Comparison of ENCODE assay signal across 26 mouse cellular contexts in the genomic region with DNA sequence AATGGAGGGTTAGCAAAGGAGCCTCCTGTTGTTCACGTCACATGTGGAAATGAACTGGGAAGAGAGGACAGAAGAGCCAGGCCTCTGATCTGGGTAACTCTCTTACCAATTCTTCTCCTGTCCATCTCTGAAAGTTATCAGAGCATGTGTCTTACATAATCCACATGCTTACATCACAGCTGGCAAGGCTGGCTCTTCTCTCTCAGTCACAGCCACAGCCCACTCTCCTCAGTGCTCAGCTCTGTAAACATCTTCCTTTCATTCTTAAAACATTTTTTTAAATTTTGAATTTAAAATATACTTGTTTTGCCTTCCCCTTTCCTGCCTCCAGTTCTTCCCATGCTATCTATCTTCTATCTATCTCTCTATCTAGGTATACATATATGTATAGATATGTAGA.
A peak's percentile ranks its signal among the peaks of the same experiment; 100 is the strongest.
DNase-seq lines count a peak whose midpoint lies in the region; ATAC-seq and TF ChIP-seq lines count a peak whose summit lies in the region.
"Had no signal": no experiment of that assay in that cellular context is flagged by ENCODE, and none has a peak within 500 bp of the region (broad histone marks: within the 10 kb centered on the region; RNA-seq: fewer than 3 reads in every experiment).

No protein-coding gene starts in this region.

- H3K4me2 ChIP-seq in liver, embryonic 12.5 days = no peak overlapping the region
- H3K4me2 ChIP-seq in kidney, embryonic 15.5 days = no peak overlapping the region
- H3K4me2 ChIP-seq in forebrain, embryonic 16.5 days (ENCODE audit: low read length) = no peak overlapping the region
- H3K4me2 ChIP-seq: embryonic facial prominence, embryonic 13.5 days; embryonic facial prominence, embryonic 15.5 days; forebrain, embryonic 12.5 days had no signal

- no peaks in the 10 kb centered on the region for H3K36me3 ChIP-seq in liver, adult 2 months (ENCODE audit: control insufficient read depth, insufficient read depth, low read length)
- H3K36me3 ChIP-seq in liver, embryonic 12.5 days = no peaks in the 10 kb centered on the region
- H3K36me3 ChIP-seq in kidney, embryonic 15.5 days = no peaks in the 10 kb centered on the region
- no peaks in the 10 kb centered on the region for H3K36me3 ChIP-seq in forebrain, embryonic 16.5 days (ENCODE audit: control insufficient read depth, insufficient read depth)
- H3K36me3 ChIP-seq: embryonic facial prominence, embryonic 13.5 days; embryonic facial prominence, embryonic 15.5 days; forebrain, embryonic 10.5 days; forebrain, embryonic 12.5 days had no signal

- no peaks in the 10 kb centered on the region for H3K79me2 ChIP-seq in liver, adult 2 months (ENCODE audit: control insufficient read depth, insufficient read depth, low read length)

- no peaks in the 10 kb centered on the region for H3K27me3 ChIP-seq in liver, adult 2 months (ENCODE audit: control insufficient read depth, insufficient read depth, low read length)
- no peaks in the 10 kb centered on the region for H3K27me3 ChIP-seq in liver, embryonic 12.5 days (replicated peaks)
- H3K27me3 ChIP-seq in kidney, embryonic 15.5 days = no peaks in the 10 kb centered on the region
- H3K27me3 ChIP-seq in forebrain, embryonic 16.5 days (replicated peaks; ENCODE audit: control insufficient read depth, insufficient read depth, low read length) = no peaks in the 10 kb centered on the region
- H3K27me3 ChIP-seq: embryonic facial prominence, embryonic 13.5 days; embryonic facial prominence, embryonic 15.5 days; forebrain, embryonic 12.5 days; Patski had no signal

- peak; percentile 6 for DNase-seq in liver, adult 2 months (ENCODE audit: extremely low read depth, low read depth, low spot score)
- peak; percentile 11 for DNase-seq in NIH3T3 (ENCODE audit: low read depth)
- peak; percentile 7 for DNase-seq in adipocyte (ENCODE audit: low spot score)
- DNase-seq in skeletal muscle tissue, adult 2 months (ENCODE audit: low read depth, low spot score) = peak; percentile 11
- no peak for DNase-seq in cerebellum, adult 8-10 months
- DNase-seq: adrenal gland, adult 2 months; adrenal gland, postnatal 10 days; adrenal gland, postnatal 25 days; cerebellum, adult 11-12 months; cerebellum, adult 2 months; cerebellum, adult 9-11 months; cerebellum, postnatal 14 days; cerebellum, postnatal 36 days; embryo, embryonic 11 days; forebrain, postnatal 0 days had no signal

- H3K4me1 ChIP-seq in liver, adult 2 months (ENCODE audit: control insufficient read depth, insufficient read depth, low read length) = no peaks in the 10 kb centered on the region
- H3K4me1 ChIP-seq in liver, embryonic 12.5 days = no peaks in the 10 kb centered on the region
- no peaks in the 10 kb centered on the region for H3K4me1 ChIP-seq in kidney, embryonic 15.5 days
- H3K4me1 ChIP-seq in forebrain, embryonic 16.5 days (replicated peaks; ENCODE audit: control insufficient read depth, insufficient read depth, low read length) = no peaks in the 10 kb centered on the region
- H3K4me1 ChIP-seq: embryonic facial prominence, embryonic 13.5 days; embryonic facial prominence, embryonic 15.5 days; forebrain, embryonic 10.5 days; forebrain, embryonic 12.5 days had no signal

- H3K27ac ChIP-seq in liver, adult 2 months (replicated peaks; ENCODE audit: insufficient read depth, low read depth, low read length) = no peak overlapping the region
- no peak overlapping the region for H3K27ac ChIP-seq in liver, embryonic 12.5 days
- no peak overlapping the region for H3K27ac ChIP-seq in kidney, embryonic 15.5 days
- no peak overlapping the region for H3K27ac ChIP-seq in forebrain, embryonic 16.5 days (ENCODE audit: low read length)
- H3K27ac ChIP-seq: embryonic facial prominence, embryonic 13.5 days; embryonic facial prominence, embryonic 15.5 days; forebrain, embryonic 10.5 days; forebrain, embryonic 12.5 days had no signal

- H3K9me3 ChIP-seq in liver, embryonic 12.5 days (replicated peaks) = no peaks in the 10 kb centered on the region
- no peaks in the 10 kb centered on the region for H3K9me3 ChIP-seq in kidney, embryonic 15.5 days (replicated peaks)
- no peaks in the 10 kb centered on the region for H3K9me3 ChIP-seq in forebrain, embryonic 16.5 days (ENCODE audit: control insufficient read depth, low read length)
- H3K9me3 ChIP-seq: embryonic facial prominence, embryonic 13.5 days; embryonic facial prominence, embryonic 15.5 days; forebrain, embryonic 10.5 days; forebrain, embryonic 12.5 days had no signal

- no peak for TF ChIP-seq POLR2A in liver, adult 2 months (IDR thresholded peaks at IDR 0.05; ENCODE audit: extremely low read depth, insufficient read depth, low read length)

- no peak overlapping the region for H3K9ac ChIP-seq in liver, adult 2 months (ENCODE audit: low read depth, low read length)
- H3K9ac ChIP-seq in liver, embryonic 12.5 days = no peak overlapping the region
- no peak overlapping the region for H3K9ac ChIP-seq in kidney, embryonic 15.5 days
- H3K9ac ChIP-seq in forebrain, embryonic 16.5 days (replicated peaks; ENCODE audit: low read depth, low read length) = no peak overlapping the region
- H3K9ac ChIP-seq: embryonic facial prominence, embryonic 13.5 days; embryonic facial prominence, embryonic 15.5 days; forebrain, embryonic 12.5 days; forebrain, postnatal 0 days had no signal

- 79% methylated on average over 1 of the region's 1 CpGs for WGBS in liver, adult 2 months
- WGBS in liver, embryonic 12.5 days (ENCODE audit: insufficient replicate concordance) = 83% methylated on average over 1 of the region's 1 CpGs
- WGBS in kidney, embryonic 15.5 days = 88% methylated on average over 1 of the region's 1 CpGs
- WGBS in forebrain, embryonic 16.5 days = 45% methylated on average over 1 of the region's 1 CpGs

- no peak for TF ChIP-seq CTCF in liver, adult 2 months (IDR thresholded peaks at IDR 0.05; ENCODE audit: low read depth, low read length)

- no peak overlapping the region for H3K4me3 ChIP-seq in liver, adult 2 months (ENCODE audit: insufficient read depth, low read depth, low read length)
- no peak overlapping the region for H3K4me3 ChIP-seq in liver, embryonic 12.5 days
- H3K4me3 ChIP-seq in kidney, embryonic 15.5 days (replicated peaks) = no peak overlapping the region
- H3K4me3 ChIP-seq in forebrain, embryonic 16.5 days (replicated peaks; ENCODE audit: low read length) = no peak overlapping the region
- H3K4me3 ChIP-seq: embryonic facial prominence, embryonic 13.5 days; embryonic facial prominence, embryonic 15.5 days; erythroblast, embryonic 14.5 days; forebrain, embryonic 10.5 days; forebrain, embryonic 12.5 days had no signal

- no peak for ATAC-seq in liver, embryonic 12.5 days
- ATAC-seq in kidney, embryonic 15.5 days (replicated peaks; ENCODE audit: low FRiP score) = no peak
- ATAC-seq in forebrain, embryonic 16.5 days = no peak
- ATAC-seq: activated CD4-positive, CD25-positive, alpha-beta regulatory T cell, adult 4 months; forebrain, embryonic 14.5 days; forebrain, postnatal 0 days; Patski had no signal
